Mouse (Mus musculus): ENCODE results near the gene Pdyn.

- TF ChIP-seq POLR2A (IDR thresholded peaks at IDR 0.05; ENCODE audit: insufficient read depth, low read depth, low read length): no peak
- no peak for TF ChIP-seq CTCF (IDR thresholded peaks at IDR 0.05; ENCODE audit: insufficient read depth, low read depth, low read length)
Observed at GRCm38 (mm10) chr2:129679066-129679465, 20.6 kb downstream of the Pdyn start.
